Mouse (Mus musculus): ENCODE data around the gene Scg3. TPM values are rescaled to one million over a fixed set of nuclear protein-coding genes. Genes with fewer than 3 reads are reported as not detected.

Gene Scg3
- total and polyA plus RNA-seq, 3 experiments = not detected

- Histone ChIP-seq H3K36me3 (ENCODE audit: control insufficient read depth in 1 of 2, insufficient read depth in 2 of 2, low read length in 2 of 2) (no peaks in the 10 kb centered on the region), H3K4me3 (ENCODE audit: control insufficient read depth in 1 of 2, insufficient read depth in 1 of 2, low read depth in 2 of 2, low read length in 2 of 2) (no peak overlapping the region), H3K79me2 (ENCODE audit: control insufficient read depth, insufficient read depth, low read length, poor library complexity) (no peaks in the 10 kb centered on the region), H3K27ac (ENCODE audit: control insufficient read depth, low read depth, low read length) (no peak overlapping the region), H3K9me3 (replicated peaks; ENCODE audit: insufficient read depth, low read length) (no peaks in the 10 kb centered on the region), H3K9ac (ENCODE audit: control insufficient read depth, low read depth, low read length, poor library complexity, severe bottlenecking) (no peak overlapping the region), H3K27me3 (ENCODE audit: control insufficient read depth in 1 of 2, insufficient read depth in 2 of 2, low read length in 2 of 2) (no peaks in the 10 kb centered on the region; a peak in 1 of 4 replicates), H3K4me1 (ENCODE audit: control insufficient read depth in 1 of 2, insufficient read depth in 2 of 2, low read length in 2 of 2) (no peaks in the 10 kb centered on the region)
- no peak for TF ChIP-seq POLR2A (IDR thresholded peaks at IDR 0.05; ENCODE audit: control insufficient read depth in 1 of 2, insufficient read depth in 1 of 2, low read depth in 1 of 2, low read length in 2 of 2, poor library complexity in 1 of 2)
- TF ChIP-seq HCFC1 (IDR thresholded peaks at IDR 0.05; ENCODE audit: low read depth, low read length) = no peak
- TF ChIP-seq CHD2 (IDR thresholded peaks at IDR 0.05; ENCODE audit: low read length) = no peak
- no peak for TF ChIP-seq MAX (IDR thresholded peaks at IDR 0.05; ENCODE audit: low read length)
- DNase-seq (ENCODE audit: low read depth, low spot score) = no peak
These were observed 57.6 kb downstream of the Scg3 start for GRCm38 (mm10) chr9:75626308-75626604.

GRCm38 (mm10) chr9:75625556-75626307, 58.1 kb downstream of the Scg3 start, which contains the start of gene Lysmd2:
Gene Lysmd2, plus strand, starts transcription at chr9:75625741.
- Histone ChIP-seq H3K79me2 (ENCODE audit: control insufficient read depth, insufficient read depth, low read length, poor library complexity) (no peaks in the 10 kb centered on the region), H3K9ac (ENCODE audit: control insufficient read depth, low read depth, low read length, poor library complexity, severe bottlenecking) (no peak within 1 kb of the TSS), H3K27me3 (ENCODE audit: control insufficient read depth in 1 of 2, insufficient read depth in 2 of 2, low read length in 2 of 2) (no peaks in the 10 kb centered on the region; a peak in 1 of 4 replicates), H3K27ac (ENCODE audit: control insufficient read depth, low read depth, low read length) (no peak within 1 kb of the TSS), H3K9me3 (replicated peaks; ENCODE audit: insufficient read depth, low read length) (no peaks in the 10 kb centered on the region), H3K4me3 (ENCODE audit: control insufficient read depth in 1 of 2, insufficient read depth in 1 of 2, low read depth in 2 of 2, low read length in 2 of 2) (no peak within 1 kb of the TSS), H3K36me3 (ENCODE audit: control insufficient read depth in 1 of 2, insufficient read depth in 2 of 2, low read length in 2 of 2) (no peaks in the 10 kb centered on the region), H3K4me1 (ENCODE audit: control insufficient read depth in 1 of 2, insufficient read depth in 2 of 2, low read length in 2 of 2) (no peaks in the 10 kb centered on the region)
- TF ChIP-seq MEF2A (IDR thresholded peaks at IDR 0.05; ENCODE audit: extremely low read depth, insufficient replicate concordance, low read depth, low read length, poor library complexity, severe bottlenecking) = no peak
- TF ChIP-seq NELFE (IDR thresholded peaks at IDR 0.05; ENCODE audit: low read depth, low read length) = no peak
- TF ChIP-seq RAD21 (IDR thresholded peaks at IDR 0.05; ENCODE audit: low read depth, low read length) = no peak
- TF ChIP-seq SIN3A (IDR thresholded peaks at IDR 0.05; ENCODE audit: low read length) = no peak
- no peak for TF ChIP-seq NRF1 (IDR thresholded peaks at IDR 0.05; ENCODE audit: insufficient read depth, low read depth, low read length, poor library complexity, severe bottlenecking)
- no peak for TF ChIP-seq MXI1 (IDR thresholded peaks at IDR 0.05; ENCODE audit: low read depth, low read length)
- DNase-seq (ENCODE audit: low read depth, low spot score) = no peak

GRCm38 (mm10) chr9:75624983-75625555, 58.8 kb downstream of the Scg3 start:
- Histone ChIP-seq H3K4me3 (ENCODE audit: control insufficient read depth in 1 of 2, insufficient read depth in 1 of 2, low read depth in 2 of 2, low read length in 2 of 2) (no peak overlapping the region), H3K4me1 (ENCODE audit: control insufficient read depth in 1 of 2, insufficient read depth in 2 of 2, low read length in 2 of 2) (no peaks in the 10 kb centered on the region), H3K27me3 (ENCODE audit: control insufficient read depth in 1 of 2, insufficient read depth in 2 of 2, low read length in 2 of 2) (no peaks in the 10 kb centered on the region; a peak in 1 of 4 replicates), H3K36me3 (ENCODE audit: control insufficient read depth in 1 of 2, insufficient read depth in 2 of 2, low read length in 2 of 2) (no peaks in the 10 kb centered on the region), H3K9ac (ENCODE audit: control insufficient read depth, low read depth, low read length, poor library complexity, severe bottlenecking) (no peak overlapping the region), H3K27ac (ENCODE audit: control insufficient read depth, low read depth, low read length) (no peak overlapping the region), H3K9me3 (replicated peaks; ENCODE audit: insufficient read depth, low read length) (no peaks in the 10 kb centered on the region), H3K79me2 (ENCODE audit: control insufficient read depth, insufficient read depth, low read length, poor library complexity) (no peaks in the 10 kb centered on the region)
- TF ChIP-seq TCF12 (IDR thresholded peaks at IDR 0.05; ENCODE audit: low read depth, low read length) = no peak
- TF ChIP-seq TBP (IDR thresholded peaks at IDR 0.05; ENCODE audit: low read depth, low read length) = no peak
- TF ChIP-seq CHD2 (IDR thresholded peaks at IDR 0.05; ENCODE audit: low read length) = no peak
- TF ChIP-seq ZC3H11A (IDR thresholded peaks at IDR 0.05; ENCODE audit: low read depth, low read length) = no peak
- no peak for TF ChIP-seq GATA1 (IDR thresholded peaks at IDR 0.05; ENCODE audit: low read depth, low read length)
- no peak for TF ChIP-seq RAD21 (IDR thresholded peaks at IDR 0.05; ENCODE audit: low read depth, low read length)
- TF ChIP-seq SIN3A (IDR thresholded peaks at IDR 0.05; ENCODE audit: low read length) = no peak
- TF ChIP-seq JUND (IDR thresholded peaks at IDR 0.05; ENCODE audit: low read depth, low read length) = no peak
- TF ChIP-seq POLR2A (IDR thresholded peaks at IDR 0.05; ENCODE audit: control insufficient read depth in 1 of 2, insufficient read depth in 1 of 2, low read depth in 1 of 2, low read length in 2 of 2, poor library complexity in 1 of 2) = no peak
- no peak for TF ChIP-seq MAX (IDR thresholded peaks at IDR 0.05; ENCODE audit: low read length)
- TF ChIP-seq USF2 (IDR thresholded peaks at IDR 0.05; ENCODE audit: borderline replicate concordance in 1 of 2, insufficient read depth in 1 of 2, low read depth in 1 of 2, low read length in 2 of 2) = no peak
- TF ChIP-seq HCFC1 (IDR thresholded peaks at IDR 0.05; ENCODE audit: low read depth, low read length) = no peak
- no peak for TF ChIP-seq ZNF384 (IDR thresholded peaks at IDR 0.05; ENCODE audit: low read depth, low read length)
- TF ChIP-seq RCOR1 (IDR thresholded peaks at IDR 0.05; ENCODE audit: low read depth, low read length) = no peak
- TF ChIP-seq BHLHE40 (IDR thresholded peaks at IDR 0.05; ENCODE audit: borderline replicate concordance, low read depth, low read length) = no peak
- TF ChIP-seq POLR2AphosphoS2 (IDR thresholded peaks at IDR 0.05; ENCODE audit: low read length) = no peak
- no peak for TF ChIP-seq ETS1 (IDR thresholded peaks at IDR 0.05; ENCODE audit: low read depth, low read length)
- no peak for DNase-seq (ENCODE audit: low read depth, low spot score)
